Mouse (Mus musculus) limb, embryonic 14.5 days (tissue): ENCODE measurements around the gene Bmp10. TPM values are rescaled to one million over a fixed set of nuclear protein-coding genes. Genes with fewer than 3 reads are reported as not detected.
"Not testable (repeated sequence)": the region's sequence is repeated elsewhere in the genome, so short reads cannot be mapped to it uniquely, and the experiment has no call there.

Experiments used
- ATAC-seq: fragments of 200-750 bp; cut with Nextera tagmentation; 2 replicates; pipeline ENCODE4 v1.8.0; 2017; ENCODE audit warnings: low read depth, moderate number of reproducible peaks, moderate TSS enrichment; ENCODE audit not compliant: low FRiP score
- DNase-seq: peaks from one replicate; pipeline ENCODE4 v3.0.0-alpha.2; 2015; ENCODE audit warnings: low spot score
- H3K27ac ChIP-seq: fragments of 300-500 bp; sonication (generic); replicated peaks from 2 replicates; pipeline ENCODE4 v1.5.1; 2014; ENCODE audit warnings: low read depth, mild to moderate bottlenecking, low read length, moderate library complexity, mixed read lengths
- H3K27me3 ChIP-seq: fragments of 300-500 bp; sonication (generic); 2 replicates; pipeline ENCODE4 v1.6.1; 2014; ENCODE audit warnings: low read length, mixed read lengths; ENCODE audit not compliant: control insufficient read depth, insufficient read depth
- H3K36me3 ChIP-seq: fragments of 300-500 bp; sonication (generic); 2 replicates; pipeline ENCODE4 v1.6.1; 2014; ENCODE audit warnings: mild to moderate bottlenecking, low read length, moderate library complexity, mixed read lengths; ENCODE audit not compliant: control insufficient read depth, insufficient read depth
- H3K4me1 ChIP-seq: fragments of 300-500 bp; sonication (generic); 2 replicates; pipeline ENCODE4 v1.6.1; 2014; ENCODE audit warnings: antibody characterized with exemption, low read length, mixed read lengths; ENCODE audit not compliant: control insufficient read depth, insufficient read depth
- H3K4me2 ChIP-seq: fragments of 300-500 bp; sonication (generic); replicated peaks from 2 replicates; pipeline ENCODE4 v1.6.1; 2014; ENCODE audit warnings: low read depth, mild to moderate bottlenecking, low read length, moderate library complexity; ENCODE audit not compliant: severe bottlenecking
- H3K4me3 ChIP-seq: fragments of 300-500 bp; sonication (generic); replicated peaks from 2 replicates; pipeline ENCODE4 v1.5.1; 2014; ENCODE audit warnings: low read length
- H3K9ac ChIP-seq: fragments of 300-500 bp; sonication (generic); 2 replicates; pipeline ENCODE4 v1.6.1; 2014; ENCODE audit warnings: mild to moderate bottlenecking, low read depth, low read length, moderate library complexity; ENCODE audit not compliant: severe bottlenecking
- H3K9me3 ChIP-seq: fragments of 300-500 bp; sonication (generic); 2 replicates; pipeline ENCODE4 v1.6.1; 2016; ENCODE audit warnings: low read length; ENCODE audit not compliant: control insufficient read depth
- POLR2A ChIP-seq: fragments of 200-500 bp; IDR thresholded peaks from 2 replicates; pipeline ENCODE4 v1.8.0; 2012; ENCODE audit warnings: inconsistent platforms, mild to moderate bottlenecking, moderate library complexity, borderline replicate concordance; ENCODE audit not compliant: insufficient read depth, insufficient read length; ENCODE audit errors: extremely low read depth
- WGBS: fragments of 180-500 bp; shearing (Covaris S2); extraction: QIAGEN DNeasy Blood & Tissue Kit; methylation state at CpG from one replicate; pipeline ENCODE4 v1.1.7; 2014; 5-methylcytosine and 5-hydroxymethylcytosine counted together
- polyA plus RNA-seq, 2 experiments: library from polyadenylated mRNA; depleted of rRNA in 1 of 2; stranded (reverse) in 1 of 2; unstranded in 1 of 2; fragments of >200 nt; fragmentation: Nextera tagmentation in 1 of 2; extraction: Ambion mirVana in 1 of 2; gene quantifications; 2 replicates each; pipeline versions ENCODE4 v1.2.1 to v1.2.3; 2012 to 2014

Bmp10 gene
- polyA plus RNA-seq, 2 experiments = not detected

DNA sequence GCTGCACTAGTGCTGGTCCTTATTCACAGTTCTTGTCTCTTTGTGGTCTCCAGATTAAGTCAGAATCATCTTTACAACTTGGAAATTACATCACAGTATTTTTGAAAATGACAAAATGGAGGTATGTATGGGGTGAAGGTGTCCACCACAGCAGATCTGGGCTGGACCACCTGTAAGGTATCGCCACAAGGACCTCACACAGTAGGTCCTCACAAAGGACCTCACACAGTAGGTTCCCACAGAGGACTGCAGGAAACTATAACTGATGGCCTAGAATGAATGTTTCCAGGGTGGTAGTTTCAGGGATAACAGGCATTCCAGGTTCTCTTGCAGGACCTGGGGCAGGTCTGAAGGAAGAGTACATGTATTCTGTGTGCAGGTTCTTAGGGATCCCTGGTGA lies 38.6 kb downstream of the Bmp10 start:
- Histone ChIP-seq H3K9ac (no peak overlapping the region), H3K4me1 (no peaks in the 10 kb centered on the region), H3K4me2 (no peak overlapping the region), H3K36me3 (no peaks in the 10 kb centered on the region), H3K27ac (no peak overlapping the region), H3K4me3 (no peak overlapping the region), H3K27me3 (no peaks in the 10 kb centered on the region), H3K9me3 (no peaks in the 10 kb centered on the region)
- no peak for DNase-seq
- WGBS = 95% methylated on average over 1 of the region's 1 CpGs
- no peak for TF ChIP-seq POLR2A
- ATAC-seq = no peak

DNA sequence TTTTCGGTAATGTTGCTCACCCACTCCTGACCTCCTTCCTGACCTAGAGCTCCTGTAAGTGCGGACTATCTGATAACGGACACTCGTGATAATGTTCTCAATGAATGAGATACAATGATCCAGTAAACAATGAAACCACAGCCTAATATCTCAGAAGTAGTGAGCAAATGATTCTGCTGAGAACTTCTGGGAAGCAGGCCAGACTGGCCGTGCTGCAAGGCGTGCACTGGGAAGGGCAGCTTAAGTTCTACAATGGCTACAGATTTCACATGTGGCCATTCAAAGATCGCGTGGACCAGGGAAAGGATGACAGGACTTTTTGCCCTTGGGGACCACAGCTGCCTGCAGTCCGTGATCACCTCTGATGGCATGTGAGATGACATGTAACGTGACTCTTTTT lies 39.6 kb downstream of the Bmp10 start:
- H3K36me3 ChIP-seq = no peaks in the 10 kb centered on the region

DNA sequence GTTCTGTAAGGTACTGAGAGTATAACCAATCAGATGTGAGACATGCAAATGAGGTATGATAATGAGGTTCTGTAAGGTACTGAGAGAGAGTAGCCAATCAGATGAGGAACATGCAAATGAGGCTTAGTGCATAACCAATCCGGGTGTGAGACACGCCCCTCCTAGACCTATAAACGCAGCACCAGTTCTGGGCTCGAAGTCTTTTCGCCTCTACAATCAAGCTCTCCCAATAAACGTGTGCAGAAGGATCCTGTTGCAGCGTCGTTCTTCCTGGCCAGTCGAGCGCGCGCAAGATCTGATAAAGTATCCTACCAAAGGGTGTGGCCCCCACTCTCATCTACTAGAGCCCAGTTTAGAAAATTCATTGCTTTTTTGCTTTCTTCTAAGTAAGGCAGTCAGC lies 41.3 kb downstream of the Bmp10 start:
- H3K4me2 ChIP-seq, H3K27me3 ChIP-seq, DNase-seq, ATAC-seq, H3K9me3 ChIP-seq, H3K27ac ChIP-seq, H3K4me3 ChIP-seq, H3K36me3 ChIP-seq, H3K4me1 ChIP-seq, H3K9ac ChIP-seq: not testable (repeated sequence)
- 81% methylated on average over 12 of the region's 12 CpGs for WGBS

More for the DNA sequence above, 39.6 kb downstream of the Bmp10 start:
- ATAC-seq (no peak), DNase-seq (no peak)
- 90% methylated on average over 10 of the region's 10 CpGs for WGBS
- Histone ChIP-seq H3K9me3 (no peaks in the 10 kb centered on the region), H3K27me3 (no peaks in the 10 kb centered on the region), H3K4me2 (no peak overlapping the region), H3K9ac (no peak overlapping the region), H3K27ac (no peak overlapping the region), H3K4me1 (no peaks in the 10 kb centered on the region), H3K4me3 (no peak overlapping the region)
- TF ChIP-seq POLR2A = no peak

DNA sequence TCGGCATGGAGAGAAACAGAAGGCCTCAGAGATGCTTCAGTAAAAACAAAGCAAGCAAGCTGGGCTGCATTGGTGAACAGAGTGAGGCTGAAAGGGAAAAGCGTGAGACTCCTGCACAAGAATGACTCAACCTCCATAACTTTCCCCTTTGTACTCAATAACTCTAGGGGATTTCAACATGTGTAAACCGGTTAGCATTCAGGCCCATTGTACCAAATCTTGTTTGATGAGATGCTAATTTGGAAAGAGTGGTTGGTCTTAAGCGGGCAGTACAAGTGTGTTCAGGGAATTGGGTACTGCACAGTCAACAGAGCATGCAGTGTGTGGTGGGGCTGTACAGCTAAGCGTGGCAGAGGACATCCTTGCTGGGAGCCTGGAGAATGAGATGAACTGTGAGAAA lies 46.4 kb downstream of the Bmp10 start:
- Histone ChIP-seq H3K9ac (no peak overlapping the region), H3K4me2 (no peak overlapping the region), H3K4me3 (no peak overlapping the region), H3K36me3 (no peaks in the 10 kb centered on the region), H3K9me3 (no peaks in the 10 kb centered on the region), H3K4me1 (no peaks in the 10 kb centered on the region), H3K27me3 (no peaks in the 10 kb centered on the region), H3K27ac (no peak overlapping the region)
- 90% methylated on average over 5 of the region's 5 CpGs for WGBS
- DNase-seq = no peak
- TF ChIP-seq POLR2A = no peak
- no peak for ATAC-seq

DNA sequence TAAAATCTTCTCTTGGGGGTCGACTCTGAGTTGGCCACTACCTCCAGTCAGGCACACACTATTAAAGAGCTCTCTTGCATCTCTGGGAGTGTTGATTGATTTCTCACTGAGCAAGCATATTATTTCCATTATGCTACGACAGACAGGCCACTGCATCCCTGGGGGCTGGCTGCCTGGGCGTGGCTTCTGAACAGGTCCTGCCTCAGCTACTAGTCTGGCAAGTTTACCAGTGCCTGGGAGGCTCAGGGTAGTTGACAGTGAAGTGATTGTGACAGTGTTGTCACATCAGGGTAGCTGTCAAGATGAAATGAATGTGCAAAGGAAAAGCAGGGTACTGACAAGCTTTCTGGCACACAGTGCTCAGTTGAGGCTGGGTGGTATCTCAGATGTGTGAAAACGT lies 50.1 kb downstream of the Bmp10 start:
- Histone ChIP-seq H3K9me3 (no peaks in the 10 kb centered on the region), H3K4me2 (no peak overlapping the region), H3K27me3 (no peaks in the 10 kb centered on the region), H3K36me3 (no peaks in the 10 kb centered on the region), H3K4me3 (no peak overlapping the region), H3K9ac (no peak overlapping the region), H3K4me1 (peaks cover 3% of the 10 kb centered on the region; the same call in 1 of the 2 replicates), H3K27ac (no peak overlapping the region)
- WGBS = 42% methylated on average over 4 of the region's 4 CpGs
- ATAC-seq = no peak
- no peak for TF ChIP-seq POLR2A
- no peak for DNase-seq
